Mouse (Mus musculus) frontal cortex, adult 2 months (tissue): ENCODE measurements around the gene Hnrnpu. TPM values are rescaled to one million over a fixed set of nuclear protein-coding genes. Genes with fewer than 3 reads are reported as not detected.
A peak's percentile ranks its signal among the peaks of the same experiment; 100 is the strongest.

ENCODE experiments used
- DNase-seq, 2 experiments: peaks; one replicate each; pipeline ENCODE4 v3.0.0; 2022; ENCODE audit warnings: low spot score in 1 of 2; ENCODE audit errors: extremely low spot score in 1 of 2
- polyA plus RNA-seq: library from polyadenylated mRNA; depleted of rRNA; stranded (reverse); fragments of >200 nt; gene quantifications from 2 replicates; pipeline ENCODE4 v1.2.3, GENCODE M21; 2012

The Hnrnpu gene
- polyA plus RNA-seq, 1 experiment = 407 TPM

DNA sequence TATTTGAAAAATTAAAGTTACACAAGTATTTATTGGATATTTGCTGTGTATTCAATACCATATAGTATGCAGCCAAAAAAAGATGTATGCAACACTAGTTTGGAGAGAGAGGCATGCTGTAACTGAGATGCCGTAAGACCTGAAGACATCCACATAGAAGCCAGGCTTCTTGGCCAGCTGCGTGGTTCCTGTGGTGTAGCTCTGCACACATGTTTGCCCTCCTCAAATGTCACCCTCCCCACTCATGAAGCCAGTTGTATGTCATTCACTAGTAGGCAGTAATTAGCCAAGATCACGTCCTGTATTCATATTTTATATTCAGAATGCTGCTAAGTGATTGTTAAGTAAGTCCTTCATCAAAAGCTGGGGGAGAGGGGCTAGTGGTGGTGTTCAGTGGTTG, 3.8 kb upstream of the Hnrnpu start:
- DNase-seq = no peak

DNA sequence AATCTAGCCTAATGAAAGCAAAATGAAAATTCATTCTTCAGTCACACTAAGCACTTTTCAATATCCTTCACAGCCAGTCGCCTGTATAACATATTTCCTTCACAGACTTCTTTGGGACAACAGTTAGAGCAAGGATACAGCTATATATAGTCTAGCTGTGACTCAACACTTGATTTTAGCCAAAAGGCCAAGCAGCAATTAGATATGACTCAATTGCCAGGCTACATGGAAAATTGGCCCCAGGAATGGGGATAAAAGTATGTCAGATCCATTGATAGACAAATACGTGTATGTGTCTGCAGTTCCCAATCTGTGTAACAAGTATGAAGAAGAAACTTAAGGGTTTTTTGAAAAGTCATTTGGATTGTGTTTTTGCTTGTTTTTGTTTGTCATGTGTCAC, 2.6 kb upstream of the Hnrnpu start:
- no peak for DNase-seq

DNA sequence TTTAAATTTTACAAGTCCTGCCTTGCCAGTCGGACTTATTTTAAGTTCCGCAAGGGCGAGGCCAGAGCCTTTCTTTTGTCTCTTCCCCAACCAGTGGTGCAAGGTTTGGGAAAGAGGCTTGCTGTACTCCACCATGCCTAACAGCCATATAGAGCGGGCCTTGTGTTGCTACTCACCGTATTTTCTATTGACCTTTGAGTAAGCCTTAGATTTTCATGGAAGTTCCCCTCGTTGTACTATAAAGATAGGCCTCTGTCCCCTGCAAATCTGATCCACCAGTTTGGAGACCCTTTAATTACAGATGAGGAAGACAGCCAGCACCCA, 683 bp upstream of the Hnrnpu start:
- DNase-seq = no peak

DNA sequence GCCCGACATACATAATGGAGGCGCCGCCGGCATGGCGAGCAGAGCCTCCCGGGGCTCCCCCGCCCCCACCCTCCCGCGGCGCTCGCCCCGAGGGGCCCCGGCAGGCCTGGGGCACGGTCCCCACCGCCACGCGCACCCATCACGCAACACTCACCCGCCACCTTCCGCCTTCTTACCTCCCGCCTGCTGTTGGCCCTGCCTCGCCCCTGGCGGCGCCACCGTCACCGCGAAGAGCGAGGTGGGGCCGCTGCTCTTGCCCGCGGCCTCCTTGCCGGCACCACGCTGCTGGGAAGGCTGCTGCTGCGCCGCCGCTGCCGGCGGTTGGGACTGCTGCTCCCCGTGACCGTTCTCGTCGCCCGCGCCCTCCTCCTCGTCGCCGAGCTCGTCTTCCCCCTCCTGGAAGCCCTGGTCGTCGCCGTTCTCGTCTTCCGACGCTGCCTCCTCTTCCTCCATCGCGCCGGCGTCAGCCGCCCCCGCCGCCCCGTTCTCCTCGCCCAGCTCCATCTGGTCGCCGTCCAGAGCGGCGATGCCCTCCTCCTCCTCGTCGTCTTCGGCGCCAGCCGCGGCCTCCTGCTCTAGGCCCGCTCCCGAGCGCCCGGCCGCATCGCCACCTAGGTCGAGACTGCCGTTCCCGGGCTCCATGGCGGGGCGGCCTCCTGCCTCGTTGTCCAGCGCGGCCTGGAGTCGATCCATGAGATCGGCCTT, 668 bp downstream of the Hnrnpu start:
- peak in 1 of 2 experiments; percentile 60 for DNase-seq

GRCm38 (mm10) chr1:178336289-178336775, 1.3 kb downstream of the Hnrnpu start:
- DNase-seq = peak; percentile 79 to 90

GRCm38 (mm10) chr1:178335860-178336261, 1.7 kb downstream of the Hnrnpu start:
- no peak for DNase-seq

DNA sequence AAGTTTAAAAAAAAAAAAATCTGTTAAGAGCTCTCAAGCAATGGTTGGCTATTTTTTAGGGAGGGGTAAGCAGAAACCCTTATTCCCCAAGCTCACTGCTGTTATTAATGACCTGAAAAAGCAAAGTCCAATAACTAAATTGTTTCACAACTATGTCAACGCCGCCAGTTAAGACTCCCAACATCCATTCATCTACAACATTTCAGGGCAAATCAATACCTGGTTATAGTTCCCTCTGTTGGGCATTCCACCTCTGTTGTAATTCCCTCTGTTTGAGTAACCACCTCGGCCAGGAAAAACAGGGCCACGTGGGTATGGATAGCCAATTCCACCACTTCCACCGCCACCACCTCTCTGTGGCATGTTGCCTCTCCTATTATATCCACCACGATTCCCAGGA, 7.7 kb downstream of the Hnrnpu start:
- no peak for DNase-seq

GRCm38 (mm10) chr1:178329017-178329416, 8.6 kb downstream of the Hnrnpu start:
- no peak for DNase-seq

GRCm38 (mm10) chr1:178326950-178327349, 10.6 kb downstream of the Hnrnpu start:
- DNase-seq = no peak

DNA sequence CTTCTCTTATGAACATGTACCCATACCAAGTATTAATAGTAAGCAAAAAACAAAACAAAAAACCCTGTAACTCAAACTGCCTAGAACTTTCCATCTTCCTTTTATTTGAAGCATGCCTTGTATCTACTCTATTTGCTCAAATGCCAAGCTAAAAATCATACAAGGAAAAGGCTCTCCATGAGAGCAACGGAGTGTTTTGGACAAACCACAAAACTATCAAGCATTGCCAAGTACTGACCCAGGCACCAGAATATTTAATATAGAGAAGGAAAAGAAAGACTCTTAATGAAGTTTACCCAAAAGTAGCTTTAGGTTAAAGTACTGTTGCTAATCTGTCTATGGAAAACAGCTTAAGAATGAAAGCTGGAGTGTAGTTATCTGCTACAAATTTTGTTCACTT, 11.2 kb downstream of the Hnrnpu start:
- DNase-seq = no peak

- no peak for DNase-seq
Observed at GRCm38 (mm10) chr1:178324568-178324967, 13.0 kb downstream of the Hnrnpu start.

GRCm38 (mm10) chr1:178323235-178323634, 14.4 kb downstream of the Hnrnpu start:
- no peak for DNase-seq

DNA sequence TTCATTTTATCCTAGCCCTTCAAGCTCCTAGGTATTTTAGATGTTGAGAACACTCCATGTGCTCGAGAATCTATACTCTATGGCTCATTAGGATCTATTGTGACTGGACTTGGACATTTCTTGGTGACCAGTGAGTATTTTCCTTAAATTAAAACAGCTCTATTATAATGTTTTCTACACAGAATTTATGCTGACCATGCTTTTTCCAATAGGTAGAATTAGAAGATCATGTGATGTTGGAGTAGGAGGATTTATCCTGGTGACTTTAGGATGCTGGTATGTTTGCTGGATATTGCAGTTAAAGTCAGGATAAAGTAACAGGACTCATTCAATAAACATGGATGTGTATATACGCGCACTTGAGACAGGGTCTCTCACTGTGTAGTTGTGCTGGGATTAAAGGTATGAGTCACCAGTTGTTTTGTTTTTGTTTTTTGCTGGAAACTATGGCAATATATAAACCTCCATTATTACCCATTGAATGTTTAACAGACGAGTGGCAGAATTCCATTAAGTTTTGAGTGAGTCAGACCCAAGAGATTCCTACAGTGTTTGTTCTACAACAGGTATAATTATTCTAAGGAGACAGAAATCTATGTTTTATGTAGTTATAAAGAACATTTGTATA, 15.8 kb downstream of the Hnrnpu start:
- DNase-seq = no peak

DNA sequence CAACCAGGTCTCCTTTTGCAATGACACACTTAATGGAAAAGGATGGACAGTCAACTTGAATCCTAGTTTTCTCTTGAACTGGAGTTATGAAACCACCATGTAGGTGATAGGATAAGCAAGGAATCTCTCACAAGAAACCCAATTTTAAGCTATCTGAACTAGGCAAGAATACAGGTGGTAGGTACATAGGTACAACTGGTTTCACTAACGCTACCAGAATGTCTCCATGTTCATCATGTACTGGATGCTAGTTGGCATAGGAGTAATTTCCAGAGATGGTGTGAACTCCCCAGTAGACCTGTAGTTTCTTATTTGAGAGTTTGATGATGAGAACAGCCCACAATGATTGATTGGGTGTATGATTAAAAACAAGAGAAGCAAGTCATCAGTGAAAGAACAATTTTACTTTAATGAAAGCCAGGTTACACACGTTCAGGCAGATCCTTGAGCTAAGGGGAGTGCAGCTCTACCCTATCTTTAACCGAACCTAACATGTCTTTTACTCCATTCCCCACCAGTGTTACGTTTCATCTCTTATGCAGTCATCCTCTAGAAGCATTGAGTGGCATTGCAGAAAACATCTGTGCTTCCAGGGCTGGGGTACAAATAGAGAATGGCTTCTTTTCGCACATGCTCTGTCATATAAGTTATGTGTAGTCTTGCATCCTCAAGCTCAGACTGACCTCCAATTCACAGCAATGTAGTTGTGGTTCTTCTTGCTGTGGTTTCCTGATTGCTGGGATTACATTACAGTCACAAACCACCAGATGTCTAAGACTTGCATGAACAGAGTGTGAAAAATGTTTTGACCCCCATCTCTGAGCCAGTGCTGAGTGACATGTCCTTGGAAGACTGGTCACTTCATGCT, 16.6 kb downstream of the Hnrnpu start:
- no peak for DNase-seq

GRCm38 (mm10) chr1:178320038-178320722, 17.4 kb downstream of the Hnrnpu start:
- no peak for DNase-seq

DNA sequence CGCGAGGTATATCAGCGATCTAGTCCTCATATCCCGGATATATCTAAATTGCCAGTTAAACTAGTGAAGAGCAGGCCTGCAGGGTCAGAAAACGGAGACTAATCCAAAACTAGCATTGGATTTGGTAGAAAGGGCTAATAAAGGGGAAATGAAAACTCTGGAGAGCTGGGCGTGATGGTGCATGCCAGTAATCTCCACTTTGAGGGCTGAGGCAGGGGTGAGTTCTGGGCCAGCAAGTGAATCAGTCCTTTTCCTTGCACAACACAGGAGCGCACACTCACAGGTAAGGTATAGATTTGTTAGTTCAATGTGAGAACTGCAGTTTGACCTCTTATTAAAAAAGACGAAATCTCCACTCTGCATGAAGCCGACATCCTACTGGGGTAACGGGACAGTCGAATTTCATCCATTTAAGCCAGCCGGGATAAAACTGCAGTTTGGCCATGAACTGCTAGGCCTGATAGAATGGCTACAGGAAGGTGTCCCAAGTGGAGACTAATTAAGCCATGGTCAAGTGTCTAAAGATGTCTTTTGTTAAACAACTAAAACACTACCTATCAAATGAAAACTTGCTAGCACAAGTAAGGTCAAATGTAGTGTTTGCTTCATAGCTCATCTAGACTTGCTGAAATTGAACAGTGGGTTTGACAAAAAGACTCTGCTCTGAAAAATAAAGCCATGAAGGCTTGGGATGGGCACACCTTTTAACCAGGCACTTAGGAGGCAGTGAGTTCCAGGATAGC, 18.1 kb downstream of the Hnrnpu start:
- peak in 1 of 2 experiments; percentile 46 for DNase-seq

- DNase-seq = peak; percentile 88 to 94
Observed at GRCm38 (mm10) chr1:178318389-178319184, 19.0 kb downstream of the Hnrnpu start, which contains the start of gene Cox20. TSS of gene Cox20 (plus strand) at chr1:178319130.

DNA sequence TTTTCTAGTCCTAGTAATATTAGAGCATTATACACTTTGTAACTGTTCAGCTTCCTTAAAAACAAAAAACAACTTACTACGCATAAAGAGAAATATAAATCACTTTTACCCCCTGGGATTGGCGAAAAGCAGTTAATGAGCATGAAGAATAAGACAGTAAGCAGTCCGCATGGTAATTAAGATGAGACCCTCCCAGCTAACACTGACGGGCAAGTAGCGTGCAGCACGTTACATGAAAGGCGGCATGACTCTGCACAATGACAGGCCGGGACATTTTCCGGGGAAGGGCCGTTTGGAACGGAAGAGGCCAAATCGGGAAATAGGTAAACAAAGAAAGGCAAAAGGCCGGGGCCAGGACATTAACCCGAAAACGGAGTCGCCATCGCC, 19.6 kb downstream of the Hnrnpu start:
- peak in 1 of 2 experiments; percentile 89 for DNase-seq

- no peak for DNase-seq
Observed at GRCm38 (mm10) chr1:178317275-178318001, 20.2 kb downstream of the Hnrnpu start.
